Mouse (Mus musculus) heart, postnatal 0 days (tissue): ENCODE data around the gene Gm8094. TPM values are rescaled to one million over a fixed set of nuclear protein-coding genes. Genes with fewer than 3 reads are reported as not detected.
"Not testable (repeated sequence)": the region's sequence is repeated elsewhere in the genome, so short reads cannot be mapped to it uniquely, and the experiment has no call there.

Experiments
- ATAC-seq: fragments of 200-750 bp; cut with Nextera tagmentation; 2 replicates; pipeline ENCODE4 v1.8.0; 2017; ENCODE audit warnings: low read depth, moderate number of reproducible peaks, moderate library complexity; ENCODE audit not compliant: insufficient read depth
- DNase-seq: peaks from one replicate; pipeline ENCODE4 v3.0.0-alpha.2; 2016; ENCODE audit warnings: low spot score
- H3K27ac ChIP-seq: fragments of 300-500 bp; sonication (generic); 2 replicates; pipeline ENCODE4 v1.5.1; 2014; ENCODE audit warnings: low read depth, mild to moderate bottlenecking
- H3K27me3 ChIP-seq: fragments of 300-500 bp; sonication (generic); 2 replicates; pipeline ENCODE4 v1.6.1; 2014; ENCODE audit warnings: low read length, mixed read lengths; ENCODE audit not compliant: control insufficient read depth, insufficient read depth
- H3K36me3 ChIP-seq: fragments of 300-500 bp; sonication (generic); replicated peaks from 2 replicates; pipeline ENCODE4 v1.6.1; 2014; ENCODE audit warnings: low read length, mixed read lengths; ENCODE audit not compliant: control insufficient read depth, insufficient read depth
- H3K4me1 ChIP-seq: fragments of 300-500 bp; sonication (generic); 2 replicates; pipeline ENCODE4 v1.6.1; 2014; ENCODE audit warnings: antibody characterized with exemption; ENCODE audit not compliant: control insufficient read depth, insufficient read depth
- H3K4me2 ChIP-seq: fragments of 300-500 bp; sonication (generic); 2 replicates; pipeline ENCODE4 v1.6.1; 2014; ENCODE audit warnings: low read depth, mild to moderate bottlenecking, low read length, moderate library complexity
- H3K4me3 ChIP-seq: fragments of 300-500 bp; sonication (generic); 2 replicates; pipeline ENCODE4 v1.5.1; 2014; ENCODE audit warnings: low read depth, low read length
- H3K9ac ChIP-seq: fragments of 300-500 bp; sonication (generic); replicated peaks from 2 replicates; pipeline ENCODE4 v1.6.1; 2014; ENCODE audit warnings: low read depth, low read length, mixed read lengths
- H3K9me3 ChIP-seq: fragments of 300-500 bp; sonication (generic); replicated peaks from 2 replicates; pipeline ENCODE4 v1.6.1; 2016; ENCODE audit warnings: low read length; ENCODE audit not compliant: control insufficient read depth
- WGBS: fragments of 180-500 bp; shearing (Covaris S2); extraction: QIAGEN DNeasy Blood & Tissue Kit; methylation state at CpG from one replicate; pipeline ENCODE4 v1.1.7; 2014; 5-methylcytosine and 5-hydroxymethylcytosine counted together
- polyA plus RNA-seq: library from polyadenylated mRNA; unstranded; fragments of >200 nt; fragmentation: Nextera tagmentation; extraction: Ambion mirVana; gene quantifications from 2 replicates; pipeline ENCODE4 v1.2.1, GENCODE M21; 2015
- total RNA-seq: library from RNA; depleted of rRNA; stranded (reverse); fragments of >200 nt; gene quantifications from 2 replicates; pipeline ENCODE4 v1.2.3, GENCODE M21; 2014; ENCODE audit warnings: low replicate concordance; rRNA removed

Gm8094 gene
- total RNA-seq (not detected in 2 replicates), polyA plus RNA-seq (not detected in 2 replicates)

GRCm38 (mm10) chr14:43076543-43076942 lies at the start of gene Gm8094:
TSS of gene Gm8094 (minus strand) at chr14:43076643.
- H3K36me3 ChIP-seq, H3K27me3 ChIP-seq, H3K9ac ChIP-seq, H3K9me3 ChIP-seq, DNase-seq, H3K27ac ChIP-seq, ATAC-seq, H3K4me1 ChIP-seq, H3K4me3 ChIP-seq, H3K4me2 ChIP-seq: not testable (repeated sequence)
- WGBS = 63% methylated on average over 2 of the region's 2 CpGs

GRCm38 (mm10) chr14:43119673-43120072 lies 43.2 kb upstream of the Gm8094 start:
- H3K4me2 ChIP-seq, H3K27ac ChIP-seq, ATAC-seq, H3K9ac ChIP-seq, H3K9me3 ChIP-seq, DNase-seq, H3K27me3 ChIP-seq, H3K4me3 ChIP-seq, H3K36me3 ChIP-seq, H3K4me1 ChIP-seq: not testable (repeated sequence)
- WGBS = 75% methylated on average over 1 of the region's 3 CpGs

- not testable (repeated sequence) for DNase-seq, H3K4me2 ChIP-seq, H3K4me1 ChIP-seq, H3K27me3 ChIP-seq, H3K4me3 ChIP-seq, ATAC-seq, H3K27ac ChIP-seq, H3K9ac ChIP-seq, H3K9me3 ChIP-seq, H3K36me3 ChIP-seq
- 46% methylated on average over 3 of the region's 3 CpGs for WGBS
Observed at GRCm38 (mm10) chr14:43100301-43100700, 23.9 kb upstream of the Gm8094 start, which contains the start of gene Gm8104. TSS of gene Gm8104 (plus strand) at chr14:43100601.

GRCm38 (mm10) chr14:43089103-43089919 lies 12.9 kb upstream of the Gm8094 start:
- H3K36me3 ChIP-seq, H3K27me3 ChIP-seq, H3K4me1 ChIP-seq, H3K9ac ChIP-seq, H3K9me3 ChIP-seq, ATAC-seq, H3K27ac ChIP-seq, H3K4me2 ChIP-seq, DNase-seq, H3K4me3 ChIP-seq: not testable (repeated sequence)
- WGBS = 35% methylated on average over 1 of the region's 14 CpGs

- not testable (repeated sequence) for ATAC-seq, H3K27me3 ChIP-seq, DNase-seq, H3K4me1 ChIP-seq, H3K27ac ChIP-seq, H3K4me2 ChIP-seq, H3K4me3 ChIP-seq, H3K9me3 ChIP-seq, H3K36me3 ChIP-seq, H3K9ac ChIP-seq
- WGBS = 38% methylated on average over 1 of the region's 1 CpGs
Observed at GRCm38 (mm10) chr14:43084936-43085730, 8.7 kb upstream of the Gm8094 start.

- not testable (repeated sequence) for H3K4me1 ChIP-seq, H3K27ac ChIP-seq, H3K27me3 ChIP-seq, H3K4me3 ChIP-seq, DNase-seq, H3K36me3 ChIP-seq, H3K9me3 ChIP-seq, H3K9ac ChIP-seq, ATAC-seq, H3K4me2 ChIP-seq
- 46% methylated on average over 4 of the region's 4 CpGs for WGBS
Observed at GRCm38 (mm10) chr14:43060179-43060578, 16.3 kb downstream of the Gm8094 start.

GRCm38 (mm10) chr14:43058063-43058462 lies 18.4 kb downstream of the Gm8094 start:
- not testable (repeated sequence) for H3K36me3 ChIP-seq, H3K4me2 ChIP-seq, H3K27me3 ChIP-seq, H3K9me3 ChIP-seq, H3K4me3 ChIP-seq, H3K27ac ChIP-seq, DNase-seq, ATAC-seq, H3K9ac ChIP-seq, H3K4me1 ChIP-seq
- 69% methylated on average over 3 of the region's 3 CpGs for WGBS
